Mouse (Mus musculus) myocyte (in vitro differentiated cells): ENCODE measurements around the gene Polr1e.

Experiments used
- CEBPB ChIP-seq: IDR thresholded peaks from 2 replicates; pipeline ENCODE4 v1.6.1; 2011; ENCODE audit warnings: mild to moderate bottlenecking, moderate library complexity; ENCODE audit not compliant: poor library complexity, insufficient read depth, severe bottlenecking
- E2F4 ChIP-seq: IDR thresholded peaks from one replicate; pipeline ENCODE4 v1.6.1; 2011; ENCODE audit warnings: mild to moderate bottlenecking, control low read depth, moderate library complexity; ENCODE audit not compliant: insufficient read depth
- MAX ChIP-seq: IDR thresholded peaks from one replicate; pipeline ENCODE4 v1.6.1; 2011; ENCODE audit warnings: low read depth, mild to moderate bottlenecking, control low read depth
- MYOD1 ChIP-seq, 3 experiments: IDR thresholded peaks; one replicate each; pipeline ENCODE4 v1.6.1; 2011; ENCODE audit warnings: control low read depth in 2 of 3, low read depth in 2 of 3, mild to moderate bottlenecking in 2 of 3, moderate library complexity in 1 of 3; ENCODE audit not compliant: insufficient read length in 2 of 3, control insufficient read depth in 1 of 3
- MYOG ChIP-seq, 3 experiments: IDR thresholded peaks; one replicate each; pipeline ENCODE4 v1.6.1; 2011; ENCODE audit warnings: control low read depth in 2 of 3, low read depth in 2 of 3, mild to moderate bottlenecking in 2 of 3; ENCODE audit not compliant: insufficient read length in 2 of 3, control insufficient read depth in 1 of 3, insufficient read depth in 1 of 3
- POLR2A ChIP-seq: IDR thresholded peaks from one replicate; pipeline ENCODE4 v1.6.1; 2011; ENCODE audit warnings: low read depth, mild to moderate bottlenecking, control low read depth, moderate library complexity; ENCODE audit not compliant: insufficient read length
- POLR2AphosphoS2 ChIP-seq: IDR thresholded peaks from one replicate; pipeline ENCODE4 v1.6.1; 2011; ENCODE audit warnings: low read depth, control low read depth; ENCODE audit not compliant: insufficient read length
- REST ChIP-seq: IDR thresholded peaks from one replicate; pipeline ENCODE4 v1.6.1; 2011; ENCODE audit warnings: mild to moderate bottlenecking, control low read depth, moderate library complexity; ENCODE audit not compliant: insufficient read depth, insufficient read length
- SRF ChIP-seq: IDR thresholded peaks from one replicate; pipeline ENCODE4 v1.6.1; 2011; ENCODE audit warnings: low read depth; ENCODE audit not compliant: control insufficient read depth, insufficient read length
- TCF12 ChIP-seq: IDR thresholded peaks from one replicate; pipeline ENCODE4 v1.6.1; 2011; ENCODE audit warnings: mild to moderate bottlenecking, control low read depth; ENCODE audit not compliant: poor library complexity, insufficient read depth, severe bottlenecking
- TCF3 ChIP-seq: IDR thresholded peaks from one replicate; pipeline ENCODE4 v1.6.1; 2011; ENCODE audit warnings: low read depth, control low read depth; ENCODE audit not compliant: insufficient read length
- USF1 ChIP-seq: IDR thresholded peaks from one replicate; pipeline ENCODE4 v1.6.1; 2011; ENCODE audit warnings: low read depth, mild to moderate bottlenecking, control low read depth, moderate library complexity

- TF ChIP-seq POLR2A, result peak; percentile 80
- TF ChIP-seq USF1, result no peak
- TF ChIP-seq TCF12, result no peak
- TF ChIP-seq SRF, result no peak
- TF ChIP-seq MAX, result no peak
- no peak for TF ChIP-seq E2F4
- peak; percentile 74 for TF ChIP-seq POLR2AphosphoS2
- no peak for TF ChIP-seq MYOD1 (IDR thresholded peaks at IDR 0.05; ENCODE audit: control insufficient read depth in 1 of 3, insufficient read length in 2 of 3, low read depth in 2 of 3)
- TF ChIP-seq REST, result no peak
- TF ChIP-seq CEBPB, result no peak
- TF ChIP-seq TCF3, result no peak
- TF ChIP-seq MYOG (IDR thresholded peaks at IDR 0.05; ENCODE audit: control insufficient read depth in 1 of 3, insufficient read depth in 1 of 3, insufficient read length in 2 of 3, low read depth in 2 of 3), result no peak
Observed at GRCm38 (mm10) chr4:45018452-45018980, at the start of gene Polr1e.
